Mouse (Mus musculus): ENCODE measurements around the gene Prkd2. TPM values are rescaled to one million over a fixed set of nuclear protein-coding genes. Genes with fewer than 3 reads are reported as not detected.

The Prkd2 gene
- total and polyA plus RNA-seq, 2 experiments from 2014 or later, result 8.8 to 10.6 TPM

- no peak for DNase-seq (ENCODE audit: low spot score)
- H3K4me2 ChIP-seq (ENCODE audit: low read depth, low read length), result no peak overlapping the region
- ATAC-seq (ENCODE audit: insufficient read depth, low read depth), result no peak; the same call in 1 of the 2 replicates
- H3K36me3 ChIP-seq (replicated peaks; ENCODE audit: control insufficient read depth, insufficient read depth, low read length), result peaks cover 32% of the 10 kb centered on the region
- H3K27ac ChIP-seq (ENCODE audit: low read depth), result no peak overlapping the region
- WGBS, result 82% methylated on average over 9 of the region's 9 CpGs
- no peak overlapping the region for H3K9ac ChIP-seq (replicated peaks; ENCODE audit: low read depth, low read length)
- TF ChIP-seq EP300 (IDR thresholded peaks at IDR 0.05; ENCODE audit: low read depth) (no peak), CTCF (IDR thresholded peaks at IDR 0.05; ENCODE audit: low read depth) (no peak)
- no peaks in the 10 kb centered on the region for H3K9me3 ChIP-seq (replicated peaks; ENCODE audit: control insufficient read depth, low read length)
- no peaks in the 10 kb centered on the region; the same call in 1 of the 2 replicates for H3K4me1 ChIP-seq (ENCODE audit: control insufficient read depth, insufficient read depth)
- H3K27me3 ChIP-seq (ENCODE audit: control insufficient read depth, insufficient read depth, low read length), result no peaks in the 10 kb centered on the region
- no peak overlapping the region for H3K4me3 ChIP-seq (ENCODE audit: low read depth, low read length)
Observed at GRCm38 (mm10) chr7:16808647-16809046, 34.1 kb upstream of the Prkd2 start.

GRCm38 (mm10) chr7:16809739-16810138, 33.0 kb upstream of the Prkd2 start:
- no peaks in the 10 kb centered on the region for H3K27me3 ChIP-seq (ENCODE audit: control insufficient read depth, insufficient read depth, low read length)
- no peaks in the 10 kb centered on the region for H3K9me3 ChIP-seq (replicated peaks; ENCODE audit: control insufficient read depth, low read length)
- no peak overlapping the region for H3K9ac ChIP-seq (replicated peaks; ENCODE audit: low read depth, low read length)
- no peak overlapping the region for H3K4me3 ChIP-seq (ENCODE audit: low read depth, low read length)
- WGBS, result 21% methylated on average over 10 of the region's 10 CpGs
- H3K4me1 ChIP-seq (ENCODE audit: control insufficient read depth, insufficient read depth), result no peaks in the 10 kb centered on the region; the same call in 1 of the 2 replicates
- no peak overlapping the region for H3K4me2 ChIP-seq (ENCODE audit: low read depth, low read length)
- H3K36me3 ChIP-seq (replicated peaks; ENCODE audit: control insufficient read depth, insufficient read depth, low read length), result peaks cover 43% of the 10 kb centered on the region
- ATAC-seq (ENCODE audit: insufficient read depth, low read depth), result peak; percentile 13; the same call in 1 of the 2 replicates
- TF ChIP-seq CTCF (IDR thresholded peaks at IDR 0.05; ENCODE audit: low read depth) (peak; percentile 85), EP300 (IDR thresholded peaks at IDR 0.05; ENCODE audit: low read depth) (no peak)
- DNase-seq (ENCODE audit: low spot score), result peak; percentile 75
- no peak overlapping the region for H3K27ac ChIP-seq (ENCODE audit: low read depth)

GRCm38 (mm10) chr7:16810399-16810919, 32.2 kb upstream of the Prkd2 start:
- ATAC-seq (ENCODE audit: insufficient read depth, low read depth) (no peak), DNase-seq (ENCODE audit: low spot score) (no peak)
- Histone ChIP-seq H3K27me3 (ENCODE audit: control insufficient read depth, insufficient read depth, low read length) (no peaks in the 10 kb centered on the region), H3K9ac (replicated peaks; ENCODE audit: low read depth, low read length) (no peak overlapping the region), H3K4me3 (ENCODE audit: low read depth, low read length) (peak overlapping the region; percentile 28; the same call in 1 of the 2 replicates), H3K4me2 (ENCODE audit: low read depth, low read length) (peak overlapping the region; percentile 65), H3K36me3 (replicated peaks; ENCODE audit: control insufficient read depth, insufficient read depth, low read length) (peaks cover 44% of the 10 kb centered on the region), H3K27ac (ENCODE audit: low read depth) (no peak overlapping the region), H3K9me3 (replicated peaks; ENCODE audit: control insufficient read depth, low read length) (no peaks in the 10 kb centered on the region), H3K4me1 (ENCODE audit: control insufficient read depth, insufficient read depth) (peaks cover under 1% of the 10 kb centered on the region; the same call in 1 of the 2 replicates)
- no peak for TF ChIP-seq EP300 (IDR thresholded peaks at IDR 0.05; ENCODE audit: low read depth)
- TF ChIP-seq CTCF (IDR thresholded peaks at IDR 0.05; ENCODE audit: low read depth), result no peak
- 76% methylated on average over 28 of the region's 28 CpGs for WGBS

GRCm38 (mm10) chr7:16810920-16811648, 31.6 kb upstream of the Prkd2 start:
- Histone ChIP-seq H3K4me2 (ENCODE audit: low read depth, low read length) (peak overlapping the region; percentile 65), H3K4me3 (ENCODE audit: low read depth, low read length) (peak overlapping the region; percentile 28), H3K9me3 (replicated peaks; ENCODE audit: control insufficient read depth, low read length) (no peaks in the 10 kb centered on the region), H3K9ac (replicated peaks; ENCODE audit: low read depth, low read length) (no peak overlapping the region), H3K36me3 (replicated peaks; ENCODE audit: control insufficient read depth, insufficient read depth, low read length) (peaks cover 44% of the 10 kb centered on the region), H3K27ac (ENCODE audit: low read depth) (no peak overlapping the region), H3K4me1 (ENCODE audit: control insufficient read depth, insufficient read depth) (peaks cover 5% of the 10 kb centered on the region; the same call in 1 of the 2 replicates), H3K27me3 (ENCODE audit: control insufficient read depth, insufficient read depth, low read length) (no peaks in the 10 kb centered on the region)
- ATAC-seq (ENCODE audit: insufficient read depth, low read depth), result peak; percentile 47
- 21% methylated on average over 86 of the region's 90 CpGs for WGBS
- peak; percentile 30 for DNase-seq (ENCODE audit: low spot score)
- no peak for TF ChIP-seq EP300 (IDR thresholded peaks at IDR 0.05; ENCODE audit: low read depth)
- TF ChIP-seq CTCF (IDR thresholded peaks at IDR 0.05; ENCODE audit: low read depth), result peak; percentile 19; the same call in 1 of the 2 replicates

- DNase-seq (ENCODE audit: low spot score), result no peak
- Histone ChIP-seq H3K4me3 (ENCODE audit: low read depth, low read length) (peak overlapping the region; percentile 28; the same call in 1 of the 2 replicates), H3K27me3 (ENCODE audit: control insufficient read depth, insufficient read depth, low read length) (no peaks in the 10 kb centered on the region), H3K27ac (ENCODE audit: low read depth) (no peak overlapping the region), H3K36me3 (replicated peaks; ENCODE audit: control insufficient read depth, insufficient read depth, low read length) (peaks cover 39% of the 10 kb centered on the region), H3K4me1 (ENCODE audit: control insufficient read depth, insufficient read depth) (peaks cover 5% of the 10 kb centered on the region; the same call in 1 of the 2 replicates), H3K9me3 (replicated peaks; ENCODE audit: control insufficient read depth, low read length) (no peaks in the 10 kb centered on the region), H3K4me2 (ENCODE audit: low read depth, low read length) (peak overlapping the region; percentile 65), H3K9ac (replicated peaks; ENCODE audit: low read depth, low read length) (no peak overlapping the region)
- TF ChIP-seq CTCF (IDR thresholded peaks at IDR 0.05; ENCODE audit: low read depth) (no peak), EP300 (IDR thresholded peaks at IDR 0.05; ENCODE audit: low read depth) (no peak)
- ATAC-seq (ENCODE audit: insufficient read depth, low read depth), result no peak
- WGBS, result 41% methylated on average over 17 of the region's 17 CpGs
Observed at GRCm38 (mm10) chr7:16811649-16812070, 31.0 kb upstream of the Prkd2 start.

Measured in heart, postnatal 0 days (tissue).